Mouse (Mus musculus) left cerebral cortex, postnatal 10 days (tissue): ENCODE data around the gene Gmpr2. TPM values are rescaled to one million over a fixed set of nuclear protein-coding genes. Genes with fewer than 3 reads are reported as not detected.

ENCODE experiments used
- DNase-seq, 2 experiments: peaks; one replicate each; pipeline ENCODE4 v3.0.0; 2021 to 2022; ENCODE audit warnings: low spot score in 2 of 2, mixed read lengths in 1 of 2; ENCODE audit errors: extremely low spot score in 1 of 2
- intact Hi-C: fragments of 180-260 bp; cut with DNase I; formaldehyde crosslinking; loops from one replicate; pipeline ENCODE4 v1.15.1; 2025
- total RNA-seq, 2 experiments: library from RNA; stranded (reverse); gene quantifications; 2 replicates each; pipeline ENCODE4 v1.2.3; 2021

Gene Gmpr2
- total RNA-seq, 2 experiments from 2014 or later: 27.6 to 27.9 TPM

DNA sequence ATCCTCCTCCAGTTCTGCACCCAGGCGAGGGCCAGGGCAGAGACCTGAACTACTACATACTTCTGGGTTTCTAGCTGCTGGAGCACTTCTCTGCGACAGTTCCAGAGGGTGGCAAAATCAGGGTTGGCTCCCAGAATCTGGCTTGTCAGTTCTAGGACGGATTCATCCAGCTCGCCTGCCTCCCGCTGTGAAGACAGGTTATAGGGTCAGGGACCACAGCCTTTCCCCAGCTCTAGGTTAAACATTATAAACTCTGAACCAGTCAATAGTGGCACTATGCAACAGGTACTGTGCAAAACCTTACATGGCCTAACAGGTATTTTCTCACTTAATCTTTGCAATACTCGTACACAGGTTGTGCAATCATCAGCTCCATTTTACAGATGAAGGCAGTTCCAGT lies 49.3 kb downstream of the Gmpr2 start:
- DNase-seq: no peak
- intact Hi-C loops: no loop called here

DNA sequence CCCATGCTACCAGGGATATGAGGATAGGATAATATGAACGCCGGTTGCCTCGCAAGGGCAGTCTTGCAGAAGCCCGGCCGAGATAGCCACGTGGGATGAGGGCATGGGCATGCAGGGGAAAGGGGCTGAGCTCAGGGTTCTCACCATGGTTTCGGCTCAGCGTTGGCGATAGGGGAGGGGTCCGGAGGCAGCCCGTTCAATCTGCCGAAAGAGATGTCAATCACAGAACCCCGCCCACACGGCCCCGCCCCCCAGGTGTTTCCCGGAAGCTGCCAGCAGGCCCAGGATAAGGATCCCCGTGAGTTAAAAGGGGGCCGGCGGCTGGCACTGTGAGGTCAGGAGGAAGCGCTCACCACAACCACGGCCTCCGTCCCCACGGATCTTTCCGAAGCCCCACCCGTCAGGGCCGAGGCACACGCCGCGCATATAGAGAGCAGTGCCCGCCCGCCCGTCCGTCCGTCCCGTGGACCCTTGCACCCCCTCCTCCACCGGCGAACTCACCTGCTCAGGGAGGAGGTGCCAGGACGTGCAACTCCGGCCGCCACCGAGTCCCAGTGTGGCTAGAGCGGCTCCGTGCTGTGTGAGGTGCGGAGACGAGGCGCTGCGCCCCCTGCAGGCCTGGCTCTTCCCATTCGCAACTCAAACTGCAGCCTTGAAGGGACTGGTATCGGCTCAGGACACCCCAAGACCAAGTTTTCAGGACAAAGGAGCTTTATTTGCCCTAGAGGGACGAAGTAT lies 50.1 kb downstream of the Gmpr2 start, which contains the start of gene Rabggta:
TSS of gene Rabggta (minus strand) at position 564 of the 738 bp plus-strand sequence.
- DNase-seq: peak; percentile 89 to 95
- intact Hi-C loops: no loop called here

DNA sequence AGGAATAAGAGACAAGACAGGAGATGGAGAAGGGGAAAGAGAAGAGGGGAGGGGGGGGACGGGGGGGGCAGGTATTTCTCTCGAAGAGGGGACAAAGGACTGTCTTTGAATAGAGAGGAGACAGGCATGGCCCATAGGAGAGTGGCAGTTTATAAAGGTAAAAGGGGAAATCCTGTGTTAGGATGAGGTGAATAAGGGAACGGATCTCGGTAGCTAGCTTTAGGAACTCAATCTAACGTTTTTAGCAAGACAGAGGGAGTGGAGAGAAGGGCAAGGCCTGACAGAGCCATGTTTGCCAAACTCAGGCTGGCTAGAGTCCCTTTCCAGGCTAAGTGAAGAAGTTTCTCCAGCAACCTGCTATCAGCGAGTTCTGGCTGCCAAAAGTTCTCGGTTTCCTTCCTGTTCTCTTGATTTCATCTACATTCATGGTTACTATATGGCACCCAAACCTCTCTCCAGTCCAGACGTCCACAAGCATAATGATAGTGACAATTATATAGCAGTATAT lies 50.8 kb downstream of the Gmpr2 start:
- DNase-seq: no peak
- intact Hi-C loops: no loop called here

DNA sequence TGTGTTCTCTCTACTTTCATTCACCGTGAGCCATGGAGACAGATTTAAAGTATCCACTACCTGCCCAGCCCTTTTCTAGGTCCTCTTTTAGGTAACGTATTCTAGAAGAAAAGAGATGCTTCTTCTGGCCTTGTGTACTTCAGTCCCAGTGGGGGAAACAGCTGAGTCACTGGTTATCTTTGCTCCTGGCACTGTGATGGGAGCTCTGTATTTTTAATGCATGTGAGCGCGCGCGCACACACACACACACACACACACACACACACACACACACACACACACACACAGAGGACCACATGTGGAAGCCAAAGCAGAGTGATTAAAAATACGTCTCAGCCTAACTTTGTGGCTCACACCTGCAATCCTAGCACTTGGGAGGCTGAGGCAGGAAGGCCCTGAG lies 51.7 kb downstream of the Gmpr2 start:
- no peak for DNase-seq
- intact Hi-C loops: no loop called here

DNA sequence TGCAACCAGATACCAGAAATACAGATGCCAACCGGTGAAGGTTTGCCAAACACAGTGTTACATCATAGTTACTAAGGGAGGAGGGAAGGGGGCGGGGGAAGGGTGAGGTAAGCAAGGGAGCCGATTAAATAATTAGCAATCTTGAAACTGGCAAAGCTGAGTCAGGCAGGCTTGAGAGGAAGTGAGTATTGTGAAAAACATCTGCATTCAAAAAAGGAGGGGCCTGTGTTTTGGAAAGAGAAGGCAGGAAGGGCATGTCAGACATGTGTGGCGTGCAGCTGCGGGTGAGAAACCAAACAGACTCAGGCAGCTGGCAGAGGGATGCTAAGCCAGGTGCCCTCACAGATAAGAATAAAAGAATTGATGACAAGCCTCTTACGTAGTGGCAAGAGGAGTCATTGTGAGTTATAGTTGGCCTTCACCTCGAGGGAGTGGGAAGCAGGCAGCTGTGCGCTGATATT lies 52.7 kb downstream of the Gmpr2 start:
- no peak for DNase-seq
- intact Hi-C loops: no loop called here

DNA sequence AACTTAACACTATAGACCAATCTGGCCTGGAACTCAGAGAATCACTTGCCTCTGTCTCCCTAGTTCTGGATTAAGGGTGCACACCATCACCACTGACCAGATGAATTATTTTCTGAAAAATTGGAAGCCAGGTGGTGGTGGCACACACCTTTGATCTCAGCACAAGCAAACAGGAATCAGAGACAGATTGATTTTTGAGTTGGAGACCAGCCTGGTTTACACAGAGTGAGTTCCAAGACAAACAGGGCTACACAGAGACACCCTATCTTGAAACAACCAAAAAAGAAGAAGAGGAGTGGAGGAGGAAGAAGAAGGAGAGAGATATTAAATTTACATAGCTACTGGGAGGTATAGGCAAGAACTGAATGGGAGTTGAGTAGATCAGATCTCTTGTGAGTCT lies 54.5 kb downstream of the Gmpr2 start:
- intact Hi-C loops: no loop called here
- no peak for DNase-seq

DNA sequence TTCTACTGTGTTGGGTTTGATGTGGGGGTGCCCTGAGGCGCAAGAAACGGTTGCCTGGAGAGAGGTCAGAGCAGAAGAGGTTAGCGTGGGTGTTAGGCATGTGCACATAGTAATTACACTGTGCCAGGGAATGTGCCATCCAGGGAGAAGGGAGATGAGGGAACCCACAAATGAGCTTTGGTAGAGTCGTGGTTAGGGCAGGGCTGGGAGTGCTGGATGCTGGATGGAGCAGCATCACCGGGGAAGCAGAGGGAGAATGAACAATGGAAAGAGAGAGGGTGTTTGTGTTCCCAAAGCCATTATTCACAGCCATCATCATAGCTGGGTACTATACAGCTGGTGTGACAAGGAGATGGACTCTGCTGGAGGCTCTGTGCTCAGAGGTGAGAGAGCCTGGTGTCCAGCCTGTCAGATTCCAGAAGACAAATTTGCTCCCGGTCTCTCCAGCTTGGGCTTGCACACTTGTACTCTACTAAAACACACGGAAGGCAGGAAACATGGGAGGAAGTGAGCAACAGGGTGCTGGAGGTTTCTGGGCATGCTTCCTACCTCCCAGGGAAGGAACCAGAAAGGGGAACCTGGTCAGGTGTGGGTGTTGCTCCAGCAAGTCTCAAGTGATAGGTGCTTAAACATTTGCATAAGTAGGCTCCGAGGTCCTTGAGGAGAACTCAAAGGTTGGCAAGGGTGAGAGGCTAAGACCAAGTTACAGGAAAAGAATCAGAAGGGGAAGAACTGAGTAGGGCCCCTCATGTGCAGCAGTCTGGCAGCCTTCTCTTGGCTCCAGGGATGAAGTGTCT lies 56.3 kb downstream of the Gmpr2 start:
- no peak for DNase-seq
- intact Hi-C loops: no loop called here

Other genes with a start within 250 kb of the Gmpr2 start
- gene Dhrs4, start 193.2 kb upstream of the Gmpr2 start, total RNA-seq: 10 to 100 TPM; 11.6 to 12.9 TPM
- gene Carmil3, start 181.3 kb upstream of the Gmpr2 start, total RNA-seq: 100 to 1,000 TPM; 105 to 109 TPM
- gene Cpne6, start 161.5 kb upstream of the Gmpr2 start, total RNA-seq: 100 to 1,000 TPM; 176 to 200 TPM
- under 1 TPM; 0.18 to 0.49 TPM for gene Nrl, start 147.0 kb upstream of the Gmpr2 start, total RNA-seq
- 10 to 100 TPM; 13.3 to 15.5 TPM for gene Pck2, start 131.7 kb upstream of the Gmpr2 start, total RNA-seq
- gene Dcaf11, start 111.9 kb upstream of the Gmpr2 start, total RNA-seq: 10 to 100 TPM; 66.1 to 68.0 TPM
- not detected for gene A730061H03Rik, start 111.5 kb upstream of the Gmpr2 start, total RNA-seq
- not detected for gene Fitm1, start 96.3 kb upstream of the Gmpr2 start, total RNA-seq
- gene Psme1, start 93.8 kb upstream of the Gmpr2 start, total RNA-seq: 10 to 100 TPM; 83.0 to 84.9 TPM
- 10 to 100 TPM; 42.7 to 49.1 TPM for gene Emc9, start 86.6 kb upstream of the Gmpr2 start, total RNA-seq
- 10 to 100 TPM; 56.3 to 67.2 TPM for gene Psme2, start 80.8 kb upstream of the Gmpr2 start, total RNA-seq
- gene Rnf31, start 80.2 kb upstream of the Gmpr2 start, total RNA-seq: 10 to 100 TPM; 33.3 to 45.4 TPM
- 10 to 100 TPM; 10.0 to 12.5 TPM for gene Irf9, start 68.4 kb upstream of the Gmpr2 start, total RNA-seq
- gene Rec8, start 53.9 kb upstream of the Gmpr2 start, total RNA-seq: 1 to 10 TPM; 2.9 to 3.2 TPM
- gene Ipo4, start 36.0 kb upstream of the Gmpr2 start, total RNA-seq: 100 to 1,000 TPM; 141 to 164 TPM
- gene Gm49378, start 34.0 kb upstream of the Gmpr2 start, total RNA-seq: 1 to 10 TPM; 3.2 to 5.5 TPM
- 10 to 100 TPM; 43.1 to 45.0 TPM for gene Tm9sf1, start 28.1 kb upstream of the Gmpr2 start, total RNA-seq
- under 1 TPM; 0.75 to 0.85 TPM for gene Tssk4, start 21.8 kb upstream of the Gmpr2 start, total RNA-seq
- 10 to 100 TPM; 43.7 to 48.4 TPM for gene Mdp1, start 11.4 kb upstream of the Gmpr2 start, total RNA-seq
- 100 to 1,000 TPM; 355 to 367 TPM for gene Nedd8, start 183 bp downstream of the Gmpr2 start, total RNA-seq
- 10 to 100 TPM; 13.9 to 16.0 TPM for gene Tinf2, start 9.9 kb downstream of the Gmpr2 start, total RNA-seq
- gene Tgm1, start 42.0 kb downstream of the Gmpr2 start, total RNA-seq: under 1 TPM in 1 of 2 experiments, not detected in 1; 0.24 TPM
- 10 to 100 TPM; 46.6 to 48.2 TPM for gene Rabggta, start 50.3 kb downstream of the Gmpr2 start, total RNA-seq
- 10 to 100 TPM; 93.2 to 94.9 TPM for gene Dhrs1, start 73.7 kb downstream of the Gmpr2 start, total RNA-seq
- 10 to 100 TPM; 15.8 to 18.5 TPM for gene Nop9, start 73.8 kb downstream of the Gmpr2 start, total RNA-seq
- gene Cideb, start 86.5 kb downstream of the Gmpr2 start, total RNA-seq: under 1 TPM; 0.49 to 0.84 TPM
- under 1 TPM; 0.41 to 0.43 TPM for gene Ltb4r2, start 89.5 kb downstream of the Gmpr2 start, total RNA-seq
- under 1 TPM; 0.51 to 0.64 TPM for gene Ltb4r1, start 94.0 kb downstream of the Gmpr2 start, total RNA-seq
- 1 to 10 TPM; 3.3 to 4.0 TPM for gene Adcy4, start 112.2 kb downstream of the Gmpr2 start, total RNA-seq
- 1 to 10 TPM; 2.0 to 2.6 TPM for gene Ripk3, start 116.9 kb downstream of the Gmpr2 start, total RNA-seq
- gene Nfatc4, start 151.2 kb downstream of the Gmpr2 start, total RNA-seq: 1 to 10 TPM; 3.9 to 4.1 TPM
- gene Nynrin, start 182.1 kb downstream of the Gmpr2 start, total RNA-seq: 10 to 100 TPM; 12.3 to 13.1 TPM
- gene Cbln3, start 212.5 kb downstream of the Gmpr2 start, total RNA-seq: under 1 TPM; 0.28 to 0.65 TPM
- gene Khnyn, start 213.0 kb downstream of the Gmpr2 start, total RNA-seq: 10 to 100 TPM in 1 of 2 experiments, 1 to 10 TPM in 1; 9.8 to 11.3 TPM
- 10 to 100 TPM; 90.4 to 96.1 TPM for gene Sdr39u1, start 228.4 kb downstream of the Gmpr2 start, total RNA-seq